Mouse (Mus musculus): ENCODE measurements around the gene Itpr2. TPM values are rescaled to one million over a fixed set of nuclear protein-coding genes. Genes with fewer than 3 reads are reported as not detected.
"Not testable (repeated sequence)": the region's sequence is repeated elsewhere in the genome, so short reads cannot be mapped to it uniquely, and the experiment has no call there.

The Itpr2 gene
- polyA plus RNA-seq, 1 experiment: 0.14 TPM

DNA sequence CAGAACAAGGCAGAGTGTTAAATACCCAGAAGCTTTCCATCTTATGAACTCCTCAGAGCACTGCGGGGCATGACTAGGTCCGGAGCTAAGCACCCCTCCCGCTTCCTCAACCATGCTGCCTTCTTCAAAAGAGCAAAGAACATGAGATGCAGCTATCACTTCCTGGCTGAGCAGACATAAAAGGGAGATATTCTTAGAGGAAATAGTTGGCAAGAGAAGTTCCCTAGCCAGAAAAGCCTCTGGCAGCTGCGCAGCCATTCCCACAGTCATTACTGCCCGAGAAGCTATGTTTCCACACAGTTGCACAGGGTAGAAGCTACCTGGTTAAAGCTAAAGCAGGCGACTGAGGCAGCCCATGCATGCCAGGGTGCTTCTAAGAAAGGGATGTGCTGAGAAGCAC lies 20.6 kb downstream of the Itpr2 start:
- Histone ChIP-seq H3K9me3 (ENCODE audit: control insufficient read depth, low read length) (no peaks in the 10 kb centered on the region), H3K27me3 (ENCODE audit: control insufficient read depth) (no peaks in the 10 kb centered on the region), H3K4me1 (ENCODE audit: control insufficient read depth) (peaks cover 6% of the 10 kb centered on the region), H3K4me3 (replicated peaks) (no peak overlapping the region), H3K36me3 (ENCODE audit: control insufficient read depth) (no peaks in the 10 kb centered on the region)
- TF ChIP-seq GATA1 (IDR thresholded peaks at IDR 0.05; ENCODE audit: low read length) (no peak), TAL1 (IDR thresholded peaks at IDR 0.05; ENCODE audit: low read length) (no peak)

DNA sequence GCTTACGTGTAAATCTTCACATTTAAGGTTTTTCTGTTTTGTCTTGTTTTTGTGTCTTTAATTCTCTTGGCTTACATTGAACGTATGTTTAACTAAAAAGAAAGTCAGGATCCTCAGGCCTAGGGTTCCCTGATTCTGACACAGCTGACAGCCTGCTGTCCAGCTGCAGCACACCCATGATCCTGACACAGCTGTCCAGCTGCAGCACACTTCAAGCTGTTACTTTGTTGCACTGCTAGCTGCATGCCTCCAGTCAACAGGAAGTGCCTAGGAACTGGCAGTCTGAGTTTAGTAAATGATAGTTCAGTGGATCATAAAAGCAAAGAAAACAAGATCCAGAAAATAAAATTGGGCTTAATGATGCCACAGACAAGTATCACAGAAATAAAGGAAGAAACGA lies 21.1 kb downstream of the Itpr2 start:
- peaks cover 6% of the 10 kb centered on the region for H3K4me1 ChIP-seq (ENCODE audit: control insufficient read depth)
- H3K27me3 ChIP-seq (ENCODE audit: control insufficient read depth): no peaks in the 10 kb centered on the region
- no peaks in the 10 kb centered on the region for H3K9me3 ChIP-seq (ENCODE audit: control insufficient read depth, low read length)
- TF ChIP-seq TAL1 (IDR thresholded peaks at IDR 0.05; ENCODE audit: low read length) (no peak), GATA1 (IDR thresholded peaks at IDR 0.05; ENCODE audit: low read length) (no peak)
- H3K4me3 ChIP-seq (replicated peaks): no peak overlapping the region
- H3K36me3 ChIP-seq (ENCODE audit: control insufficient read depth): no peaks in the 10 kb centered on the region

DNA sequence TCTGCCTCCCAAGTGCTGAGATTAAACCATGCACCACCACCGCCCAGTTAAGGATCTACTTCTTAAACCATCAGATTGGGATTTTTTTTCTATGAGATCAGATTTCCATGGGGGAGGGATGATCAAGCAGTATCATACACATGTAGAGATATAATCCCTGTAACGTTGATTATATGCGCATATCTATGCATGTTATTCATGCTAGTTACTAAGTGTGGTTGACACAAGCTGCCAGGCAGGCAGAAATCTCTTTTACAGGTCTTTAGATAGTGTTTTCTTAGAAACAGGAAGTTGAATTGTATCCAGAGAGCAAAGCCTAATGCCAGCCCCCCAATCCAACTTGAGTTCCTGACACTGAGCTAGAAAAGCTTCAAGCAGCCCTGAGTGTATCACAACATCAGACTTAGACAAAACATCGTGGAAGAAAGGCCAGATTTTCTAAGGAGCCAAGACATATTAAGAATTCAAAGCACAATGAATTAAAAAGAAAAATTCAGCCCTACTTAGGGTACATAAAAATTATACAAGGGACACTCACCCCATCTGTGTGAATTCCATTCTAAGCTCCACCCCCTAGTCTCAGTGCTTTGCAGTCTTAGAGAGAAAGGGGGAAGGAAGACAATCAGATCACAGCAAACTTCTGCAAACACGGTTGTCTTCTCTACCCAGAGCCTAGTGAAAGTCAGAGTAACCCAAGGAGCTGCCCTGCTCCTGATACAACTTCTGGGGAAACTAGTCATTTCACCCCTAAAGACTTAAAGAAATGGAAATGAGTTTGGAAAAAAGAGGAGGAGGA lies 22.9 kb downstream of the Itpr2 start:
- H3K4me3 ChIP-seq (replicated peaks): no peak overlapping the region
- peaks cover 8% of the 10 kb centered on the region for H3K4me1 ChIP-seq (ENCODE audit: control insufficient read depth)
- H3K27me3 ChIP-seq (ENCODE audit: control insufficient read depth): no peaks in the 10 kb centered on the region
- no peaks in the 10 kb centered on the region for H3K9me3 ChIP-seq (ENCODE audit: control insufficient read depth, low read length)
- TF ChIP-seq GATA1 (IDR thresholded peaks at IDR 0.05; ENCODE audit: low read length): no peak
- TF ChIP-seq TAL1 (IDR thresholded peaks at IDR 0.05; ENCODE audit: low read length): no peak
- H3K36me3 ChIP-seq (ENCODE audit: control insufficient read depth): no peaks in the 10 kb centered on the region

DNA sequence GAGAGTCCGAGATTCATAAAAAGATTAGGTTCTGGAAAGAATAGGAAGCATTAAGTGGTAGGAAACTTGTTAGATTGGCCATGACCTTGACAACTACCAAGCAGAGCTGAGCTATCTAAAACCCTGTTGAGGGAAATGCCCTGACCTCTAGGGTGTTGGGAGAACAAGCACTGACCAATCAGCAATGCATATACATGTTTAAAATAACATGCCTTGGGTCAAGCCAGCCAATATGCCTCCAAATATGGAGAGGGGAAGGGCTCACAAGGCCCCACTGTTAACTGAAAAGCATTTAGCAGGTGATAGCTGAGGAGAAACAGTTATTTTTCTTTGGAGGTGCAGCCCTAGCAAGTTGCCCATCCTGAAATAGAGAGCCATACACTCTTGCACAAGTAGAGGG lies 25.2 kb downstream of the Itpr2 start:
- TF ChIP-seq TAL1 (IDR thresholded peaks at IDR 0.05; ENCODE audit: low read length): no peak
- no peak for TF ChIP-seq GATA1 (IDR thresholded peaks at IDR 0.05; ENCODE audit: low read length)
- peaks cover 4% of the 10 kb centered on the region for H3K4me1 ChIP-seq (ENCODE audit: control insufficient read depth)

DNA sequence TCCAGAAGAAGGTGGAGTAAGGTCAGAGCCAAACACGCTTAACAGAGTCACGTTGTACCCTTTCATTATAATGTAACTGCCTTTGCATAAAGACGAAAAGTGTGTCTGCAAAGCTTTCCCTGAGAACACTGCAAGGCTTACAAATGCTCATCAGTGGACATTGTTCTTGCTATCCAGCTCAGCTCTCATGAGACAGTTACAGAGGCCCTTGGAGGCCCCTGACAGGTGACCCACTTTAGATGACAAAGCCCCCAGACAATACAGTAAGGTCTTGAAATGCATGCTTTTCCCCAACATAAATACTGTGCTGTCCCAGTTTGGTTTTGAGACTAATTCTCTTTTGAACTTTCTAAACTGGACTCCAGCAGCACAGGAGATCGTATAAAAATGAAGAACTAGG lies 27.9 kb downstream of the Itpr2 start:
- peaks cover 4% of the 10 kb centered on the region for H3K4me1 ChIP-seq (ENCODE audit: control insufficient read depth)
- H3K27me3 ChIP-seq (ENCODE audit: control insufficient read depth): no peaks in the 10 kb centered on the region
- TF ChIP-seq TAL1 (IDR thresholded peaks at IDR 0.05; ENCODE audit: low read length) (no peak), GATA1 (IDR thresholded peaks at IDR 0.05; ENCODE audit: low read length) (no peak)
- H3K36me3 ChIP-seq (ENCODE audit: control insufficient read depth): no peaks in the 10 kb centered on the region
- H3K4me3 ChIP-seq (replicated peaks): no peak overlapping the region
- no peaks in the 10 kb centered on the region for H3K9me3 ChIP-seq (ENCODE audit: control insufficient read depth, low read length)

More for the DNA sequence above, 25.2 kb downstream of the Itpr2 start:
- Histone ChIP-seq H3K27me3 (ENCODE audit: control insufficient read depth) (no peaks in the 10 kb centered on the region), H3K9me3 (ENCODE audit: control insufficient read depth, low read length) (no peaks in the 10 kb centered on the region), H3K4me3 (replicated peaks) (no peak overlapping the region), H3K36me3 (ENCODE audit: control insufficient read depth) (no peaks in the 10 kb centered on the region)

DNA sequence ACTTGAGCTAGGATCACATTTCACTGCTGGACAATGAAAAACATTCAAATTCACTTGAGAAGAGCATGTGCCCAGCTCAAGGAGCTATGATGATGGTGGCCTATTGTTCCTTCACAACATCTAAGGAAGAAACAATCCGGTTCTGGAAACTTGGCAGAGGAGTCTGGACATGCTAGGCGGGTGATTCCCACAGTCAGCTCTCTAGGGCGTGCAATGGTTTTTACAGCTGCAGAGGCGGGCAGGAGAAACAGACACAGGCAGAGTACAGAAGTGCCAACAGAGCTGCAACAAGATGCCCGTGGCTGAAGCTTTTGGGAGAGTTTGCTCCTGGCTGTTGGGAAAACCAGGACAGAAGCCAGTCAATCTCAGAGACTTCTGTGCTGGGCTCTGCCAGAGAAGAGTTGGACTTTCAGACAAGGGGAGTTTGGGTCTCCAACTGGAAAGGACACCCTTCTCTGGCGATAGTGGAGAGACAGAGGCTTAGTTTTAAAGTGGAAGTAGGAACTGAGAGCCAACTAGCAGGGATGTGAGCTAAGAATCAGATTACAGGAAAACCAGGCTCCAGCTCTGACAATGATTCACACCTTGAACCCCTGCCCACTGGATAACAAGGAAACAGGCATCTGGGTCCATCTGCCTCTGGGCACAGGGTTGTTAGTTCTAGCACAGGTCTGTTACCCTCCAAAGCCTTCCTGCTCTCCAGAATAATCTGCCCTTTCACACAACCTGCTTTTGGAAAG lies 28.6 kb downstream of the Itpr2 start:
- Histone ChIP-seq H3K4me1 (ENCODE audit: control insufficient read depth) (peaks cover 4% of the 10 kb centered on the region), H3K4me3 (replicated peaks) (no peak overlapping the region), H3K9me3 (ENCODE audit: control insufficient read depth, low read length) (no peaks in the 10 kb centered on the region), H3K27me3 (ENCODE audit: control insufficient read depth) (no peaks in the 10 kb centered on the region), H3K36me3 (ENCODE audit: control insufficient read depth) (no peaks in the 10 kb centered on the region)
- no peak for TF ChIP-seq TAL1 (IDR thresholded peaks at IDR 0.05; ENCODE audit: low read length)
- TF ChIP-seq GATA1 (IDR thresholded peaks at IDR 0.05; ENCODE audit: low read length): no peak

DNA sequence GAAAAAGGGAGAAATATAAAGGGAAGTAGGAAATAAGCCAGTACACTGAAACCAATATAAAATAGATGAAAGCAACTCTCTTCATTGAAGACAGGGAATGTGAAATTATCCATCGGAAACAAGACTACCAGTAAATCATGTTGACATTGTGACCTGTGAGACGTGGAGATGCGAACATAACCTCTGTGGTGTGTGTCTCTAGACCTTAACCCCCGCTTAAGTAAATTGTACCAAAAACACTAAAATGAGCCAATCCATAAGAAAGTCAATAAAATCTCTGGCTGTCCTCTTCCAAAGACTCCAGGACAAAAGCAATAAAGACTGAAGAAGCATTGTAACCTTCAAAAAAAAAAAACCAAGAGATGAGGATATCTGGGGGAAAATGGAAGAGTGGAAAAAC lies 31.6 kb downstream of the Itpr2 start:
- Histone ChIP-seq H3K4me1 (ENCODE audit: control insufficient read depth) (peaks cover 7% of the 10 kb centered on the region), H3K9me3 (ENCODE audit: control insufficient read depth, low read length) (peaks cover 10% of the 10 kb centered on the region), H3K27me3 (ENCODE audit: control insufficient read depth) (no peaks in the 10 kb centered on the region), H3K36me3 (ENCODE audit: control insufficient read depth) (no peaks in the 10 kb centered on the region; the same call in 1 of the 2 replicates), H3K4me3 (replicated peaks) (no peak overlapping the region)
- TF ChIP-seq GATA1 (IDR thresholded peaks at IDR 0.05; ENCODE audit: low read length) (no peak), TAL1 (IDR thresholded peaks at IDR 0.05; ENCODE audit: low read length) (no peak)

DNA sequence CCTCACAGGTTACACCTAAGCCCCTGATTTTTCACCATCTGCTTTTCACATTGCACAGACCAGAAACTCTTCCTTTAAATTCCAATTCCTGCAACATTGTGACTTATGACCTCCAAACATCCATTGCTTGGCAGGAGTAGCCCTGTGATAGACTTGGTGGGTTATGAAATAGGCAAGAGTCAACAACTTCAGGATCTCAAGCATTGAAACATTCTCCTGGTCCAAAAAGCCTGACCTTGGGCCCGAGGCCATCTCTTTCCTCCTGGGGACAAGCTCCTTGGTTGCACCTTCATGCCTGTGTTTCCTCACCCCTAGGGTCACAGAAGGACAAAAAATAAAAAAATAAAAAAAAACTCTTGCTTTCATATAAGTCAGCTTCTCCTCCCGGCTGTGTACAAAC lies 32.1 kb downstream of the Itpr2 start:
- no peaks in the 10 kb centered on the region; the same call in 1 of the 2 replicates for H3K36me3 ChIP-seq (ENCODE audit: control insufficient read depth)
- TF ChIP-seq GATA1 (IDR thresholded peaks at IDR 0.05; ENCODE audit: low read length): no peak
- TF ChIP-seq TAL1 (IDR thresholded peaks at IDR 0.05; ENCODE audit: low read length): no peak
- no peak overlapping the region for H3K4me3 ChIP-seq (replicated peaks)

DNA sequence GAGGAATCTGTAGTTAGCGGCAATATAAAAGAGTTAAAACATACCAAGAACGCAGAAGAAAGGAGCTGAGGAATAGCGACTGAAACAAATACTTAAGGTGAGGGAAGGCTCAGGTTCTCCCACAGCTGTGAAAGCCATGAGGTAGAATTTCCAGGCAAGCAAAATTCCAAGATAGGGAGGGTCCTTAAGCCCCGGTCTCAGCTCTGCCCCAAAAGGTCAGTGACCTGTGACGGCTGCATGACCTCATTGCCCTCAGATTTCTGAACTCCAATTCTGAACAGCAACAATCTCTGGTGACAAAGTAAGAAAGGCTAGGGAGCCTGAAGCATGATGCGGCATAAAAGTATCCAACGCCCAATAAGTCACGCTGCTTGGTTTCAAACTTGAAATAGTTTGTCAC lies 33.7 kb downstream of the Itpr2 start:
- H3K4me1 ChIP-seq (ENCODE audit: control insufficient read depth): peaks cover 20% of the 10 kb centered on the region
- no peak for TF ChIP-seq GATA1 (IDR thresholded peaks at IDR 0.05; ENCODE audit: low read length)
- no peak for TF ChIP-seq TAL1 (IDR thresholded peaks at IDR 0.05; ENCODE audit: low read length)
- no peak overlapping the region for H3K4me3 ChIP-seq (replicated peaks)
- peaks cover 13% of the 10 kb centered on the region for H3K9me3 ChIP-seq (ENCODE audit: control insufficient read depth, low read length)
- H3K27me3 ChIP-seq (ENCODE audit: control insufficient read depth): no peaks in the 10 kb centered on the region
- H3K36me3 ChIP-seq (ENCODE audit: control insufficient read depth): no peaks in the 10 kb centered on the region; the same call in 1 of the 2 replicates

More for the DNA sequence above, 32.1 kb downstream of the Itpr2 start:
- Histone ChIP-seq H3K9me3 (ENCODE audit: control insufficient read depth, low read length) (peaks cover 12% of the 10 kb centered on the region), H3K4me1 (ENCODE audit: control insufficient read depth) (peaks cover 9% of the 10 kb centered on the region), H3K27me3 (ENCODE audit: control insufficient read depth) (no peaks in the 10 kb centered on the region)

DNA sequence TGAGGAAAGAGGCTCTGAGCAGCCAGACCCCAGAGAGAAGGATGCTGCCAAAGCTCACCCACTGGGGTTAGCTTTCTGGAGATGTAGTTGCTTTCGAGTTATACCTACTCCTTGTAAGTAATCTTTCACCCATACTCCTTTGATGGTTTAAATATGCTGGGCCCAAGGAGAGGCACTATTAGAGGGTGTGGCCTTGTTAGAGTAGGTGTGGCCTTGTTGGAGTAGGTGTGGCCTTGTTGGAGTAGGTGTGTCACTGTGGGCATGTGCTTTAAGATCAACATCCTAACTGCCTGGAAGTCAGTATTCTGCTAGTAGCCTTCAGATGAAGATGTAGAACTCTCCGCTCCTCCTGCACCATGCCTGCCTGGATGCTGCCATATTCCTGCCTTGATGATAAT lies 37.4 kb downstream of the Itpr2 start:
- not testable (repeated sequence) for H3K27me3 ChIP-seq (ENCODE audit: control insufficient read depth); H3K36me3 ChIP-seq (ENCODE audit: control insufficient read depth); H3K4me3 ChIP-seq (replicated peaks)
- peaks cover 30% of the 10 kb centered on the region for H3K4me1 ChIP-seq (ENCODE audit: control insufficient read depth)
- H3K9me3 ChIP-seq (ENCODE audit: control insufficient read depth, low read length): peaks cover 13% of the 10 kb centered on the region
